Mouse (Mus musculus): Measurements from ENCODE around the gene Cdh13. TPM values are rescaled to one million over a fixed set of nuclear protein-coding genes. Genes with fewer than 3 reads are reported as not detected.

Cdh13 gene
- 4.9 and 5.6 TPM in 2 replicates for polyA plus RNA-seq (2015; fragmentation: Nextera tagmentation; extraction: Ambion mirVana)

DNA sequence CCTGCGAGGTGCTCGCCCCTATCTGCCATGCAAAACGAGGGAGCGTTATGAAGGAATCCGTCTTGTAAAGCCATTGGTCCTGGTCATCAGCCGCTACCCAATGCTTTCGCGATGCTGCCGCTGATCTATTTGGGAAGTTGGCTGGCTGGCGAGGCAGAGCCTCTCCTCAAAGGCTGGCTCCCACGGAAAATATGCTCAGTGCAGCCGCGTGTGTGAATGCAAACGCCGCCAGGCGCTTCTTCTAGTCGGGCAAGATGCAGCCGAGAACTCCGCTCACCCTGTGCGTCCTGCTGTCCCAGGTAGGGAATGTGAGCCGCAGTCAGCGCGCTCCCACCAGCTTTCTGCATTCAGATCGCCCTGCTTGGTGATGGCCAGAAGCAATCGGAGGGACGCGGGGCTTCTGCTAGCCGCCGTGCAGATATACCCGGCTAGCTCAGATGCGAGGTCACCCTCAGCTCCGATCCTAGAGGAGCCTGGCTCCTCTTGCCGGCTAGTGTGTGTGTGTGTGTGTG is at the start of gene Cdh13:
Gene Cdh13, plus strand, starts transcription at position 134 of the 512 bp plus-strand sequence.
- Histone ChIP-seq H3K9ac (ENCODE audit: low read depth, low read length) (0 out of 2 replicates have a peak within 1 kb of the TSS, but pooled peaks have one; percentile 22), H3K27ac (ENCODE audit: low read depth, low read length) (no peak within 1 kb of the TSS)
- ATAC-seq = no peak

GRCm38 (mm10) chr8:118235626-118236025 is 47.9 kb upstream of the Cdh13 start:
- Histone ChIP-seq H3K27ac (ENCODE audit: low read depth, low read length) (no peak overlapping the region), H3K4me2 (replicated peaks; ENCODE audit: low read depth) (no peak overlapping the region), H3K9me3 (ENCODE audit: control insufficient read depth) (no peaks in the 10 kb centered on the region), H3K27me3 (replicated peaks; ENCODE audit: control insufficient read depth, insufficient read depth, low read length) (no peaks in the 10 kb centered on the region), H3K36me3 (ENCODE audit: control insufficient read depth, insufficient read depth) (no peaks in the 10 kb centered on the region), H3K4me3 (ENCODE audit: low read depth, low read length) (no peak overlapping the region), H3K4me1 (replicated peaks; ENCODE audit: control insufficient read depth, insufficient read depth, low read length) (no peaks in the 10 kb centered on the region), H3K9ac (ENCODE audit: low read depth, low read length) (no peak overlapping the region)
- no peak for ATAC-seq
- no peak for TF ChIP-seq CTCF (IDR thresholded peaks at IDR 0.05; ENCODE audit: low read depth)
- WGBS = 85% methylated on average over 7 of the region's 7 CpGs

More for the DNA sequence above, at the start of gene Cdh13:
- under 1% methylated on average over 33 of the region's 33 CpGs for WGBS
- Histone ChIP-seq H3K4me3 (ENCODE audit: low read depth, low read length) (peak within 1 kb of the TSS; percentile 37), H3K9me3 (ENCODE audit: control insufficient read depth) (no peaks in the 10 kb centered on the region), H3K4me2 (replicated peaks; ENCODE audit: low read depth) (peak within 1 kb of the TSS; percentile 77), H3K4me1 (replicated peaks; ENCODE audit: control insufficient read depth, insufficient read depth, low read length) (0 out of 2 replicates have a peak, but pooled peaks cover 2% of the 10 kb centered on the region), H3K27me3 (replicated peaks; ENCODE audit: control insufficient read depth, insufficient read depth, low read length) (peaks cover 30% of the 10 kb centered on the region; the same call in 1 of the 2 replicates), H3K36me3 (ENCODE audit: control insufficient read depth, insufficient read depth) (no peaks in the 10 kb centered on the region)
- TF ChIP-seq CTCF (IDR thresholded peaks at IDR 0.05; ENCODE audit: low read depth) = no peak

GRCm38 (mm10) chr8:118237150-118237620 is 46.3 kb upstream of the Cdh13 start:
- peak; percentile 45 for TF ChIP-seq CTCF (IDR thresholded peaks at IDR 0.05; ENCODE audit: low read depth)
- H3K4me3 ChIP-seq (ENCODE audit: low read depth, low read length) = no peak overlapping the region
- no peak overlapping the region for H3K9ac ChIP-seq (ENCODE audit: low read depth, low read length)
- H3K4me2 ChIP-seq (replicated peaks; ENCODE audit: low read depth) = no peak overlapping the region
- no peaks in the 10 kb centered on the region for H3K9me3 ChIP-seq (ENCODE audit: control insufficient read depth)
- no peaks in the 10 kb centered on the region for H3K36me3 ChIP-seq (ENCODE audit: control insufficient read depth, insufficient read depth)
- no peak overlapping the region for H3K27ac ChIP-seq (ENCODE audit: low read depth, low read length)
- 68% methylated on average over 11 of the region's 11 CpGs for WGBS
- no peaks in the 10 kb centered on the region for H3K4me1 ChIP-seq (replicated peaks; ENCODE audit: control insufficient read depth, insufficient read depth, low read length)
- ATAC-seq = no peak
- no peaks in the 10 kb centered on the region for H3K27me3 ChIP-seq (replicated peaks; ENCODE audit: control insufficient read depth, insufficient read depth, low read length)

DNA sequence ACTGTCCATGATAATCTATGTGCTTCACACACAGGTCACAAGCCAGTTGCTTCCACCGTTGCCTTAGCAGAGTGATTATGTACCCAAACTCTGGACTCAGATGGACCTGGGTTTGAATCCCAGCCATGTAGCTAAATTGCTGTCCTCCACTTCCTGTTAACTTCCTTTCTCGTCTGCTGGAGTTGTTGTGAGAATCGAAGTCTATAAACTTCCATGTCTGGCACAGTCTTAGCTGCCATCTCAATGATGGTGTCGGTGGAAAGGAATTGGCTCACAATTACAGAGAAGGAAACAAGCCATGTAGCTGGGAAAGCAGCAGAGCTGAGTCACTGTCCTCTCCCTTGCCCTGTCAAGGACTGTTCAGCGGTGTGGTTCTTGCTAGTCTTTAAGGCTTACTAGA is 45.4 kb upstream of the Cdh13 start:
- Histone ChIP-seq H3K9me3 (ENCODE audit: control insufficient read depth) (no peaks in the 10 kb centered on the region), H3K4me2 (replicated peaks; ENCODE audit: low read depth) (no peak overlapping the region), H3K9ac (ENCODE audit: low read depth, low read length) (no peak overlapping the region), H3K27me3 (replicated peaks; ENCODE audit: control insufficient read depth, insufficient read depth, low read length) (no peaks in the 10 kb centered on the region), H3K4me3 (ENCODE audit: low read depth, low read length) (no peak overlapping the region), H3K36me3 (ENCODE audit: control insufficient read depth, insufficient read depth) (no peaks in the 10 kb centered on the region), H3K27ac (ENCODE audit: low read depth, low read length) (no peak overlapping the region), H3K4me1 (replicated peaks; ENCODE audit: control insufficient read depth, insufficient read depth, low read length) (no peaks in the 10 kb centered on the region)
- ATAC-seq = no peak
- 81% methylated on average over 5 of the region's 5 CpGs for WGBS
- no peak for TF ChIP-seq CTCF (IDR thresholded peaks at IDR 0.05; ENCODE audit: low read depth)

DNA sequence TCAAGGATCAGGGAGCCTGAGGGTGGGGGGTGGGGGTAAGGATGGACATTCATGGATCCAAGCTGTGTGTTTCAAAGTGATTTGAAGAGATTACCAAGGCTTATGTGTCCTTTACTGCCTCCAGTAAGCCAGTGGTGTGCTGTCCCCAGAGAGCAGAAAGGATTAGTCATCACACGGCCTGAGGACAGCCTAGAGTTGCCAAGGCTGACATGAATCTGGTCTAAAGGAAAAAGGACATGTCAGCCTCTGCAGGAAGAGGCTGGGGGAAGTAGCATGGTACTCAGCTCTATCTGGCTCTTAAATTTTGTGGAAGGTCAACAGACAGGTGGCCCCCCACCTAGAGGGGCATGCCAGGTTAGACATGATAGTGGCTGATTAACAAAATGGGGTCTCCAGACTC is 44.3 kb upstream of the Cdh13 start:
- no peak for TF ChIP-seq CTCF (IDR thresholded peaks at IDR 0.05; ENCODE audit: low read depth)
- H3K27ac ChIP-seq (ENCODE audit: low read depth, low read length) = no peak overlapping the region
- H3K36me3 ChIP-seq (ENCODE audit: control insufficient read depth, insufficient read depth) = no peaks in the 10 kb centered on the region
- H3K4me2 ChIP-seq (replicated peaks; ENCODE audit: low read depth) = no peak overlapping the region
- H3K27me3 ChIP-seq (replicated peaks; ENCODE audit: control insufficient read depth, insufficient read depth, low read length) = no peaks in the 10 kb centered on the region
- H3K4me1 ChIP-seq (replicated peaks; ENCODE audit: control insufficient read depth, insufficient read depth, low read length) = no peaks in the 10 kb centered on the region
- H3K9me3 ChIP-seq (ENCODE audit: control insufficient read depth) = no peaks in the 10 kb centered on the region
- no peak overlapping the region for H3K4me3 ChIP-seq (ENCODE audit: low read depth, low read length)
- H3K9ac ChIP-seq (ENCODE audit: low read depth, low read length) = no peak overlapping the region
- WGBS = 75% methylated on average over 1 of the region's 1 CpGs
- no peak for ATAC-seq

DNA sequence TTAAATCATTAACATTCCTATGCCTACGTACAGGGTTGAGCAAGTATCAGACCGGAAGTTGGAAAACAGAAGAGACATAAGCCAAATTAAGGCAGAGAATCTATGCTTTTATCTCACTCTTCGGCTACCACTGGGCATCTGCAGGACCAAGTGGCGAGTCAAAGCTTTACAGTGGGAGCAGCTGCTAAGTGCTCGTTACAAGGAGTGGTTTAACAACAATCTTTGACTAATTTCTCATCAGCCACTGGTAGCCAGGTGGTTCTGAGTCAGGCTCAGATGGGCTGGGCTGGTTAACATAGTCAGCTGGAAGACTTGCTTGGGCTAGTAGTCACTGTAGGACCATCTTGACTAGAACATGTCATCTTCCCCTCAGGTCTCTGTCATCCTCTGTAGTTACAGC is 34.2 kb upstream of the Cdh13 start:
- H3K4me2 ChIP-seq (replicated peaks; ENCODE audit: low read depth) = no peak overlapping the region
- H3K9ac ChIP-seq (ENCODE audit: low read depth, low read length) = no peak overlapping the region
- H3K4me1 ChIP-seq (replicated peaks; ENCODE audit: control insufficient read depth, insufficient read depth, low read length) = no peaks in the 10 kb centered on the region
- H3K4me3 ChIP-seq (ENCODE audit: low read depth, low read length) = no peak overlapping the region
- no peak for ATAC-seq
- H3K36me3 ChIP-seq (ENCODE audit: control insufficient read depth, insufficient read depth) = no peaks in the 10 kb centered on the region
- H3K9me3 ChIP-seq (ENCODE audit: control insufficient read depth) = no peaks in the 10 kb centered on the region
- no peak for TF ChIP-seq CTCF (IDR thresholded peaks at IDR 0.05; ENCODE audit: low read depth)
- H3K27me3 ChIP-seq (replicated peaks; ENCODE audit: control insufficient read depth, insufficient read depth, low read length) = no peaks in the 10 kb centered on the region
- WGBS = 76% methylated on average over 5 of the region's 5 CpGs
- no peak overlapping the region for H3K27ac ChIP-seq (ENCODE audit: low read depth, low read length)
